In the genomic region with DNA sequence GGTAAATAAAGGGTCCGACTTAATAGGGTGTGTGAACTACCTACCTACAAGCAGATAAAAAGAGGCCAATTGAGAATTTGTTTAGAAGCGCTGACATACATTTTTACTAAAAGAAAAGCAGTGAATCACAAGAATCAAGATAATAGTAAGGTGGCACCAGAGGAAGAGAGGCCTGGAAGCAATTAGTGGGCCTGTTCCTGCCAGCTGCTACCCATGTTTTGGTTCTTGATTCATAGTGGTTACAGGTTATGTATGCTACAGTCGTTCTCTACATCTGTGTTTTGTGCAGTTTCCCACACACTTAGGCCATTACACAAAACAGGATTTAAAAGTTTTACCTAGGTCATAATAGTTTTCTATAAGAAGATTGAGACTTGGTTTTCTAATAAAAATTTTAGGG, we compare ENCODE assay signal across 9 mouse cellular contexts. TPM values are rescaled to one million over a fixed set of nuclear protein-coding genes. Genes with fewer than 3 reads are reported as not detected.
DNase-seq lines count a peak whose midpoint lies in the region; ATAC-seq and TF ChIP-seq lines count a peak whose summit lies in the region.
"Had no signal": no experiment of that assay in that cellular context is flagged by ENCODE, and none has a peak within 500 bp of the region (broad histone marks: within the 10 kb centered on the region; RNA-seq: fewer than 3 reads in every experiment).

No protein-coding gene starts in this region.

- H3K9ac ChIP-seq in heart, embryonic 13.5 days = peak overlapping the region; percentile 95
- peak overlapping the region; percentile 35 for H3K9ac ChIP-seq in hindbrain, embryonic 12.5 days
- peak overlapping the region; percentile 83; the same call in 1 of the 2 replicates for H3K9ac ChIP-seq in midbrain, embryonic 12.5 days (replicated peaks)

- no peaks in the 10 kb centered on the region for H3K36me3 ChIP-seq in heart, embryonic 13.5 days
- peaks cover 2% of the 10 kb centered on the region for H3K36me3 ChIP-seq in G1E (replicated peaks)
- H3K36me3 ChIP-seq in hindbrain, embryonic 12.5 days = no peaks in the 10 kb centered on the region
- no peaks in the 10 kb centered on the region for H3K36me3 ChIP-seq in midbrain, embryonic 12.5 days

- peaks cover 15% of the 10 kb centered on the region for H3K4me1 ChIP-seq in heart, embryonic 13.5 days
- peaks cover 9% of the 10 kb centered on the region for H3K4me1 ChIP-seq in G1E (ENCODE audit: insufficient read depth, low read depth, low read length)
- peaks cover 9% of the 10 kb centered on the region for H3K4me1 ChIP-seq in hindbrain, embryonic 12.5 days
- peaks cover 9% of the 10 kb centered on the region for H3K4me1 ChIP-seq in midbrain, embryonic 12.5 days

- ATAC-seq in heart, embryonic 13.5 days (ENCODE audit: extremely low read depth, insufficient number of reproducible peaks, low FRiP score, low TSS enrichment) = no peak
- no peak for ATAC-seq in G1E (ENCODE audit: extremely low read depth, insufficient number of reproducible peaks, low FRiP score, poor library complexity, severe bottlenecking)
- no peak for ATAC-seq in hindbrain, embryonic 12.5 days (ENCODE audit: low FRiP score)
- ATAC-seq in midbrain, embryonic 12.5 days (ENCODE audit: low FRiP score, low read depth) = no peak

- 64% methylated on average over 3 of the region's 3 CpGs for WGBS in heart, embryonic 13.5 days
- 70% methylated on average over 3 of the region's 3 CpGs for WGBS in hindbrain, embryonic 12.5 days
- 79% methylated on average over 3 of the region's 3 CpGs for WGBS in midbrain, embryonic 12.5 days

- peak overlapping the region; percentile 89 for H3K4me3 ChIP-seq in heart, embryonic 13.5 days
- peak overlapping the region; percentile 95 for H3K4me3 ChIP-seq in G1E (ENCODE audit: low read depth, low read length)
- peak overlapping the region; percentile 88 for H3K4me3 ChIP-seq in hindbrain, embryonic 12.5 days
- H3K4me3 ChIP-seq in midbrain, embryonic 12.5 days = peak overlapping the region; percentile 89

- H3K27me3 ChIP-seq in heart, embryonic 13.5 days (replicated peaks) = no peaks in the 10 kb centered on the region
- no peaks in the 10 kb centered on the region for H3K27me3 ChIP-seq in G1E (ENCODE audit: insufficient read depth, low read length)
- H3K27me3 ChIP-seq in hindbrain, embryonic 12.5 days = no peaks in the 10 kb centered on the region
- no peaks in the 10 kb centered on the region for H3K27me3 ChIP-seq in midbrain, embryonic 12.5 days

- TF ChIP-seq CTCF in G1E (IDR thresholded peaks at IDR 0.05; ENCODE audit: low read depth, low read length) = no peak

- H3K9me3 ChIP-seq in heart, embryonic 13.5 days = no peaks in the 10 kb centered on the region
- no peaks in the 10 kb centered on the region for H3K9me3 ChIP-seq in G1E (replicated peaks)
- H3K9me3 ChIP-seq in hindbrain, embryonic 12.5 days (replicated peaks) = no peaks in the 10 kb centered on the region
- H3K9me3 ChIP-seq in midbrain, embryonic 12.5 days = no peaks in the 10 kb centered on the region

- no peak for DNase-seq in heart, adult 11 months
- no peak for DNase-seq in G1E (ENCODE audit: low spot score)
- no peak for DNase-seq in gastrocnemius, postnatal 10 days
- DNase-seq in yolk sac, embryonic 10.5 days (ENCODE audit: low spot score) = no peak
- no peak for DNase-seq in kidney, adult 8-10 months
- DNase-seq: kidney, postnatal 14 days had no signal

- peak overlapping the region; percentile 88 for H3K4me2 ChIP-seq in heart, embryonic 13.5 days
- peak overlapping the region; percentile 81 for H3K4me2 ChIP-seq in hindbrain, embryonic 12.5 days (replicated peaks)
- peak overlapping the region; percentile 78 for H3K4me2 ChIP-seq in midbrain, embryonic 12.5 days (replicated peaks)

- H3K27ac ChIP-seq in heart, embryonic 13.5 days (replicated peaks) = no peak overlapping the region
- no peak overlapping the region for H3K27ac ChIP-seq in hindbrain, embryonic 12.5 days
- H3K27ac ChIP-seq in midbrain, embryonic 12.5 days (replicated peaks) = no peak overlapping the region

RNA-seq across cellular contexts. Expression of gene Mbd5, which starts 1.5 kb away (rescaled TPM):
- polyA plus RNA-seq in heart, embryonic 13.5 days (2015; fragmentation: Nextera tagmentation; extraction: Ambion mirVana) = 18.5 and 25.0 TPM in 2 replicates
- total RNA-seq in G1E (2014; fragmentation: Nextera tagmentation) = 45.8 and 48.0 TPM in 2 replicates
- 13.4 and 15.2 TPM in 2 replicates for total RNA-seq in G1E (2017)
- polyA plus RNA-seq in G1E (2012) = 0.92 and 1.0 TPM in 2 replicates
- polyA plus RNA-seq in hindbrain, embryonic 12.5 days (2016; fragmentation: Nextera tagmentation; extraction: Ambion mirVana) = 37.4 and 49.1 TPM in 2 replicates
- 35.1 and 42.3 TPM in 2 replicates for polyA plus RNA-seq in midbrain, embryonic 12.5 days (2016; fragmentation: Nextera tagmentation; extraction: Ambion mirVana)
- 10 to 100 TPM; 33.2 to 38.0 TPM for total RNA-seq in gastrocnemius, postnatal 10 days (2021)

RNA-seq across cellular contexts. Expression of gene Orc4, which starts 2.3 kb away (rescaled TPM):
- 80.3 and 81.7 TPM in 2 replicates for polyA plus RNA-seq in heart, embryonic 13.5 days (2015; fragmentation: Nextera tagmentation; extraction: Ambion mirVana)
- total RNA-seq in G1E (2014; fragmentation: Nextera tagmentation) = 340 and 363 TPM in 2 replicates
- 194 and 233 TPM in 2 replicates for total RNA-seq in G1E (2017)
- polyA plus RNA-seq in G1E (2012) = 22.1 and 23.7 TPM in 2 replicates
- polyA plus RNA-seq in hindbrain, embryonic 12.5 days (2016; fragmentation: Nextera tagmentation; extraction: Ambion mirVana) = 108 and 130 TPM in 2 replicates
- 126 and 135 TPM in 2 replicates for polyA plus RNA-seq in midbrain, embryonic 12.5 days (2016; fragmentation: Nextera tagmentation; extraction: Ambion mirVana)
- total RNA-seq in gastrocnemius, postnatal 10 days (2021) = 10 to 100 TPM; 29.3 to 35.8 TPM

Comparison
In these comparisons a context has a peak if more than half of its experiments do, and no peak if none do; other contexts are left out.
1. H3K9ac ChIP-seq: peak in every context shown above with its lines; median percentile 95 in heart, embryonic 13.5 days; 83 in midbrain, embryonic 12.5 days; 35 in hindbrain, embryonic 12.5 days.